Mouse (Mus musculus) midbrain, embryonic 12.5 days (tissue): ENCODE results near the gene Hoxd1. TPM values are rescaled to one million over a fixed set of nuclear protein-coding genes. Genes with fewer than 3 reads are reported as not detected.
A peak's percentile ranks its signal among the peaks of the same experiment; 100 is the strongest.

Experiments used
- ATAC-seq: fragments of 200-750 bp; cut with Nextera tagmentation; 2 replicates; pipeline ENCODE4 v1.8.0; 2017; ENCODE audit warnings: low read depth, moderate TSS enrichment, moderate library complexity; ENCODE audit not compliant: low FRiP score
- H3K27ac ChIP-seq: fragments of 300-500 bp; sonication (generic); replicated peaks from 2 replicates; pipeline ENCODE4 v1.5.1; 2016; ENCODE audit warnings: mild to moderate bottlenecking
- H3K27me3 ChIP-seq: fragments of 300-500 bp; sonication (generic); 2 replicates; pipeline ENCODE4 v1.6.1; 2016; ENCODE audit warnings: mild to moderate bottlenecking
- H3K36me3 ChIP-seq: fragments of 300-500 bp; sonication (generic); 2 replicates; pipeline ENCODE4 v1.6.1; 2016
- H3K4me1 ChIP-seq: fragments of 300-500 bp; sonication (generic); 2 replicates; pipeline ENCODE4 v1.6.1; 2016
- H3K4me2 ChIP-seq: fragments of 300-500 bp; sonication (generic); replicated peaks from 2 replicates; pipeline ENCODE4 v1.6.1; 2016; ENCODE audit warnings: mild to moderate bottlenecking, moderate library complexity
- H3K4me3 ChIP-seq: fragments of 300-500 bp; sonication (generic); 2 replicates; pipeline ENCODE4 v1.5.1; 2016; ENCODE audit warnings: mild to moderate bottlenecking
- H3K9ac ChIP-seq: fragments of 300-500 bp; sonication (generic); replicated peaks from 2 replicates; pipeline ENCODE4 v1.6.1; 2016; ENCODE audit warnings: mild to moderate bottlenecking, moderate library complexity
- H3K9me3 ChIP-seq: fragments of 300-500 bp; sonication (generic); 2 replicates; pipeline ENCODE4 v1.6.1; 2016; ENCODE audit warnings: mild to moderate bottlenecking
- WGBS: fragments of 180-500 bp; shearing (Covaris S2); methylation state at CpG from one replicate; pipeline ENCODE4 v1.1.7; 2016; 5-methylcytosine and 5-hydroxymethylcytosine counted together
- polyA plus RNA-seq: library from polyadenylated mRNA; unstranded; fragments of >200 nt; fragmentation: Nextera tagmentation; extraction: Ambion mirVana; gene quantifications from 2 replicates; pipeline ENCODE4 v1.2.1, GENCODE M21; 2016

The Hoxd1 gene
- polyA plus RNA-seq, 1 experiment from 2014 or later = 0.40 TPM

- under 1% methylated on average over 13 of the region's 13 CpGs for WGBS
- Histone ChIP-seq H3K4me3 (no peak overlapping the region), H3K36me3 (no peaks in the 10 kb centered on the region), H3K9ac (no peak overlapping the region), H3K4me2 (no peak overlapping the region), H3K27ac (no peak overlapping the region), H3K9me3 (no peaks in the 10 kb centered on the region), H3K27me3 (peaks cover 99% of the 10 kb centered on the region), H3K4me1 (peaks cover 8% of the 10 kb centered on the region)
- no peak for ATAC-seq
Measured at GRCm38 (mm10) chr2:74734451-74734850, 28.3 kb upstream of the Hoxd1 start.

GRCm38 (mm10) chr2:74734996-74735811 lies 27.6 kb upstream of the Hoxd1 start:
- no peak overlapping the region for H3K27ac ChIP-seq
- H3K4me1 ChIP-seq = peaks cover 8% of the 10 kb centered on the region
- H3K4me3 ChIP-seq = no peak overlapping the region
- no peaks in the 10 kb centered on the region for H3K36me3 ChIP-seq
- peaks cover 100% of the 10 kb centered on the region for H3K27me3 ChIP-seq
- ATAC-seq = no peak
- no peaks in the 10 kb centered on the region for H3K9me3 ChIP-seq
- under 1% methylated on average over 27 of the region's 27 CpGs for WGBS
- no peak overlapping the region for H3K4me2 ChIP-seq
- H3K9ac ChIP-seq = no peak overlapping the region

GRCm38 (mm10) chr2:74735851-74736687 lies 26.7 kb upstream of the Hoxd1 start:
- under 1% methylated on average over 39 of the region's 42 CpGs for WGBS
- Histone ChIP-seq H3K9me3 (no peaks in the 10 kb centered on the region), H3K4me3 (0 out of 2 replicates have a peak overlapping the region, but pooled peaks have one; percentile 13), H3K9ac (no peak overlapping the region), H3K36me3 (no peaks in the 10 kb centered on the region), H3K4me2 (0 out of 2 replicates have a peak overlapping the region, but pooled peaks have one; percentile 17), H3K27me3 (peaks cover 100% of the 10 kb centered on the region), H3K27ac (no peak overlapping the region), H3K4me1 (peaks cover 8% of the 10 kb centered on the region)
- ATAC-seq = no peak

GRCm38 (mm10) chr2:74736688-74737577 lies 25.8 kb upstream of the Hoxd1 start:
- peaks cover 100% of the 10 kb centered on the region for H3K27me3 ChIP-seq
- 1% methylated on average over 15 of the region's 15 CpGs for WGBS
- no peak overlapping the region for H3K9ac ChIP-seq
- H3K36me3 ChIP-seq = no peaks in the 10 kb centered on the region
- no peak for ATAC-seq
- H3K9me3 ChIP-seq = no peaks in the 10 kb centered on the region
- no peak overlapping the region for H3K4me2 ChIP-seq
- H3K4me1 ChIP-seq = peaks cover 8% of the 10 kb centered on the region
- no peak overlapping the region for H3K27ac ChIP-seq
- no peak overlapping the region for H3K4me3 ChIP-seq

GRCm38 (mm10) chr2:74737578-74738070 lies 25.2 kb upstream of the Hoxd1 start:
- H3K4me3 ChIP-seq = no peak overlapping the region
- no peak overlapping the region for H3K9ac ChIP-seq
- WGBS = 4% methylated on average over 7 of the region's 7 CpGs
- peaks cover 99% of the 10 kb centered on the region for H3K27me3 ChIP-seq
- peaks cover 6% of the 10 kb centered on the region for H3K4me1 ChIP-seq
- ATAC-seq = no peak
- no peaks in the 10 kb centered on the region for H3K9me3 ChIP-seq
- no peak overlapping the region for H3K4me2 ChIP-seq
- no peak overlapping the region for H3K27ac ChIP-seq
- no peaks in the 10 kb centered on the region for H3K36me3 ChIP-seq

GRCm38 (mm10) chr2:74738623-74739475 lies 23.9 kb upstream of the Hoxd1 start:
- no peak for ATAC-seq
- Histone ChIP-seq H3K4me1 (peaks cover 4% of the 10 kb centered on the region; the same call in 1 of the 2 replicates), H3K9me3 (no peaks in the 10 kb centered on the region), H3K4me3 (no peak overlapping the region), H3K4me2 (no peak overlapping the region), H3K27ac (no peak overlapping the region), H3K36me3 (no peaks in the 10 kb centered on the region), H3K27me3 (peaks cover 97% of the 10 kb centered on the region), H3K9ac (no peak overlapping the region)
- 2% methylated on average over 20 of the region's 20 CpGs for WGBS

GRCm38 (mm10) chr2:74739476-74739800 lies 23.3 kb upstream of the Hoxd1 start:
- H3K27me3 ChIP-seq = peaks cover 97% of the 10 kb centered on the region
- peaks cover 4% of the 10 kb centered on the region; the same call in 1 of the 2 replicates for H3K4me1 ChIP-seq
- no peaks in the 10 kb centered on the region for H3K36me3 ChIP-seq
- WGBS = 6% methylated on average over 2 of the region's 2 CpGs
- H3K27ac ChIP-seq = no peak overlapping the region
- H3K4me2 ChIP-seq = no peak overlapping the region
- no peaks in the 10 kb centered on the region for H3K9me3 ChIP-seq
- no peak overlapping the region for H3K9ac ChIP-seq
- no peak overlapping the region for H3K4me3 ChIP-seq
- no peak for ATAC-seq

- Histone ChIP-seq H3K9me3 (no peaks in the 10 kb centered on the region), H3K4me2 (no peak overlapping the region), H3K4me3 (no peak overlapping the region), H3K9ac (no peak overlapping the region), H3K27ac (no peak overlapping the region), H3K4me1 (peaks cover 4% of the 10 kb centered on the region; the same call in 1 of the 2 replicates), H3K27me3 (peaks cover 97% of the 10 kb centered on the region), H3K36me3 (no peaks in the 10 kb centered on the region)
- 4% methylated on average over 14 of the region's 14 CpGs for WGBS
- ATAC-seq = no peak
Measured at GRCm38 (mm10) chr2:74739869-74740268, 22.9 kb upstream of the Hoxd1 start.

GRCm38 (mm10) chr2:74740311-74741091 lies 22.3 kb upstream of the Hoxd1 start:
- WGBS = under 1% methylated on average over 43 of the region's 43 CpGs
- no peak overlapping the region for H3K4me2 ChIP-seq
- H3K36me3 ChIP-seq = no peaks in the 10 kb centered on the region
- peaks cover 4% of the 10 kb centered on the region; the same call in 1 of the 2 replicates for H3K4me1 ChIP-seq
- no peak overlapping the region for H3K27ac ChIP-seq
- ATAC-seq = no peak
- no peak overlapping the region for H3K4me3 ChIP-seq
- peaks cover 97% of the 10 kb centered on the region for H3K27me3 ChIP-seq
- no peaks in the 10 kb centered on the region for H3K9me3 ChIP-seq
- H3K9ac ChIP-seq = no peak overlapping the region

- Histone ChIP-seq H3K36me3 (no peaks in the 10 kb centered on the region), H3K9ac (no peak overlapping the region), H3K4me2 (no peak overlapping the region), H3K4me3 (no peak overlapping the region), H3K27me3 (peaks cover 97% of the 10 kb centered on the region), H3K27ac (no peak overlapping the region), H3K4me1 (no peaks in the 10 kb centered on the region), H3K9me3 (no peaks in the 10 kb centered on the region)
- no peak for ATAC-seq
- 23% methylated on average over 2 of the region's 3 CpGs for WGBS
Measured at GRCm38 (mm10) chr2:74741252-74741978, 21.4 kb upstream of the Hoxd1 start.
